Mouse (Mus musculus): Measurements from ENCODE around the gene Ezr. TPM values are rescaled to one million over a fixed set of nuclear protein-coding genes. Genes with fewer than 3 reads are reported as not detected.

Gene Ezr
- polyA plus RNA-seq, 1 experiment = 152 TPM

GRCm38 (mm10) chr17:6748779-6749464, 33.7 kb downstream of the Ezr start:
- TF ChIP-seq POLR2A (IDR thresholded peaks at IDR 0.05; ENCODE audit: low read depth, low read length) (no peak), CTCF (conservative IDR thresholded peaks at IDR 0.05; ENCODE audit: insufficient read depth, insufficient read length, low read depth, low read length) (no peak)

GRCm38 (mm10) chr17:6747478-6747877, 35.1 kb downstream of the Ezr start:
- H3K4me1 ChIP-seq (ENCODE audit: control insufficient read depth, insufficient read depth, low read length) = peaks cover 54% of the 10 kb centered on the region

More at GRCm38 (mm10) chr17:6748779-6749464, 33.7 kb downstream of the Ezr start:
- no peak overlapping the region for H3K4me3 ChIP-seq (ENCODE audit: insufficient read depth, low read depth, low read length)
- peak overlapping the region; percentile 77 for H3K27ac ChIP-seq (ENCODE audit: insufficient read depth, low read depth, low read length)
- DNase-seq = peak; percentile 53
- WGBS = 34% methylated on average over 17 of the region's 17 CpGs
- peaks cover 47% of the 10 kb centered on the region for H3K4me1 ChIP-seq (ENCODE audit: control insufficient read depth, insufficient read depth, low read length)
- no peaks in the 10 kb centered on the region for H3K27me3 ChIP-seq (replicated peaks; ENCODE audit: control insufficient read depth, insufficient read depth, low read length)
- peaks cover 13% of the 10 kb centered on the region for H3K36me3 ChIP-seq (ENCODE audit: control insufficient read depth, insufficient read depth, low read length)

DNA sequence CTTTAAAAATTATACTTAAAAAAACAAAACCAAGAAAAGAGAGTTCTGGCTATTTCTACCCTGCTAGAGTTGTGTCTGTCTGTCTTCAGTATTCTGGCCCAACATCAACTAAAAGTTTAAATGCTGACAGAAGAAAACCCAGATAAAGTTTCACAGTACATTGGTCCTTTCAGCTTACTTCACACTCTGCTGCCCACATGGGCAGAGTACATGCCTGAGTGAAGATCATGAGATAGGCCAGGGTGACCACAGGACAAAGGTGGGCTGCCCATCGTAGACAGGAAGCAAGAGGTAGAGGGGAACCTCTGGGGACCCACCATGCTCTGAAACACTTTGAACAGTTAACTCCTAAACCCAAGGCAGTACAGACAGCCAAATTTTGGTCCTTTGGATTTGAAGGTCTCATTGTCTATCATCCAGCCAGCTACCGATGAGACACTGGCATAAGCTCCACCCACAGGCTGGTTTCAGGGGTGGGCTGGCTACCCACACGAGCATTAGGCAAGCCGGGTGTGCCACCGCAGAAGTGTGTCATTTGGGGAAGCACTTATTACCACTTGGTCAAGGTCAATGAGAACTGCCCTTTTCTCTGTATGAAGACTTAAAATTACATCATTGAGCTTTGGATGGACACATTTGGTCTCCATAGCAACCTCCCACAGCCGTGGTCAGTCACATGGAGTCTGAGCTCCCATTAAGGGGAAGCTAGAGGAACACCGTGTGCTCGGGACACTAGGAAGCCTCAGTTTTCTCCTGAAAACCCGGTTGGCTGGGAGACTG, 35.9 kb downstream of the Ezr start:
- Histone ChIP-seq H3K27ac (ENCODE audit: insufficient read depth, low read depth, low read length) (peak overlapping the region; percentile 77), H3K4me3 (ENCODE audit: insufficient read depth, low read depth, low read length) (no peak overlapping the region), H3K27me3 (replicated peaks; ENCODE audit: control insufficient read depth, insufficient read depth, low read length) (no peaks in the 10 kb centered on the region), H3K36me3 (ENCODE audit: control insufficient read depth, insufficient read depth, low read length) (peaks cover 11% of the 10 kb centered on the region), H3K4me1 (ENCODE audit: control insufficient read depth, insufficient read depth, low read length) (peaks cover 50% of the 10 kb centered on the region)
- 32% methylated on average over 9 of the region's 9 CpGs for WGBS
- TF ChIP-seq CTCF (conservative IDR thresholded peaks at IDR 0.05; ENCODE audit: insufficient read depth, insufficient read length, low read depth, low read length) (no peak), POLR2A (IDR thresholded peaks at IDR 0.05; ENCODE audit: low read depth, low read length) (no peak)
- DNase-seq = peak; percentile 84

More at GRCm38 (mm10) chr17:6747478-6747877, 35.1 kb downstream of the Ezr start:
- Histone ChIP-seq H3K27me3 (replicated peaks; ENCODE audit: control insufficient read depth, insufficient read depth, low read length) (no peaks in the 10 kb centered on the region), H3K4me3 (ENCODE audit: insufficient read depth, low read depth, low read length) (no peak overlapping the region), H3K27ac (ENCODE audit: insufficient read depth, low read depth, low read length) (peak overlapping the region; percentile 77), H3K36me3 (ENCODE audit: control insufficient read depth, insufficient read depth, low read length) (peaks cover 13% of the 10 kb centered on the region)
- TF ChIP-seq POLR2A (IDR thresholded peaks at IDR 0.05; ENCODE audit: low read depth, low read length) (no peak), CTCF (conservative IDR thresholded peaks at IDR 0.05; ENCODE audit: insufficient read depth, insufficient read length, low read depth, low read length) (no peak)
- 29% methylated on average over 7 of the region's 7 CpGs for WGBS
- DNase-seq = no peak

GRCm38 (mm10) chr17:6745975-6746374, 36.6 kb downstream of the Ezr start:
- peaks cover 10% of the 10 kb centered on the region for H3K36me3 ChIP-seq (ENCODE audit: control insufficient read depth, insufficient read depth, low read length)
- TF ChIP-seq POLR2A (IDR thresholded peaks at IDR 0.05; ENCODE audit: low read depth, low read length) (no peak), CTCF (conservative IDR thresholded peaks at IDR 0.05; ENCODE audit: insufficient read depth, insufficient read length, low read depth, low read length) (no peak)
- DNase-seq = peak; percentile 72
- 27% methylated on average over 9 of the region's 9 CpGs for WGBS
- peak overlapping the region; percentile 68 for H3K27ac ChIP-seq (ENCODE audit: insufficient read depth, low read depth, low read length)
- H3K27me3 ChIP-seq (replicated peaks; ENCODE audit: control insufficient read depth, insufficient read depth, low read length) = no peaks in the 10 kb centered on the region
- H3K4me1 ChIP-seq (ENCODE audit: control insufficient read depth, insufficient read depth, low read length) = peaks cover 50% of the 10 kb centered on the region
- no peak overlapping the region for H3K4me3 ChIP-seq (ENCODE audit: insufficient read depth, low read depth, low read length)

- H3K4me3 ChIP-seq (ENCODE audit: insufficient read depth, low read depth, low read length) = no peak overlapping the region
- peaks cover 12% of the 10 kb centered on the region for H3K36me3 ChIP-seq (ENCODE audit: control insufficient read depth, insufficient read depth, low read length)
- WGBS = 36% methylated on average over 5 of the region's 5 CpGs
- H3K27me3 ChIP-seq (replicated peaks; ENCODE audit: control insufficient read depth, insufficient read depth, low read length) = no peaks in the 10 kb centered on the region
- no peak for DNase-seq
- H3K4me1 ChIP-seq (ENCODE audit: control insufficient read depth, insufficient read depth, low read length) = peaks cover 50% of the 10 kb centered on the region
- peak overlapping the region; percentile 68 for H3K27ac ChIP-seq (ENCODE audit: insufficient read depth, low read depth, low read length)
- TF ChIP-seq POLR2A (IDR thresholded peaks at IDR 0.05; ENCODE audit: low read depth, low read length) (no peak), CTCF (conservative IDR thresholded peaks at IDR 0.05; ENCODE audit: insufficient read depth, insufficient read length, low read depth, low read length) (no peak)
Observed at GRCm38 (mm10) chr17:6745503-6745902, 37.1 kb downstream of the Ezr start.

DNA sequence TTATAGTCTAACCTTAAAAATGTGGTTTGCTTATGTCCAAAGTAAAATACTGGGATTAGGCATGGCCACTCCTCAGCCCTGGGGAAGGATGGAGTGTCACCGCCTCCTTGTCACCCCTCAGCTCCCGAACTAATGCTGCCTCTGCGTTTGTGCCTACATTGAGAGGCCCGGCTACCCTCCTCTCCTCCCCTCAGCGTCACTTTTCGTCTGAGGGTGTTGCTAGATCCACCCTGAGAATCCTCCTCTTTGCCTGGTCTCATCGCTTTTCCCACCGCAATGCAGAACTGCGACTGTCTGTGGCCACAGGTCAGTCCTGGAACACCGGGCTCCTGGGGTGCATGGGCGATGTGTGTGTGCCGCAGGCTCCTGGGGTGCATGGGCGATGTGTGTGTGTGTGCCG, 37.7 kb downstream of the Ezr start:
- DNase-seq = no peak
- H3K27me3 ChIP-seq (replicated peaks; ENCODE audit: control insufficient read depth, insufficient read depth, low read length) = no peaks in the 10 kb centered on the region
- 80% methylated on average over 14 of the region's 14 CpGs for WGBS
- peaks cover 16% of the 10 kb centered on the region for H3K36me3 ChIP-seq (ENCODE audit: control insufficient read depth, insufficient read depth, low read length)
- no peak overlapping the region for H3K27ac ChIP-seq (ENCODE audit: insufficient read depth, low read depth, low read length)
- TF ChIP-seq POLR2A (IDR thresholded peaks at IDR 0.05; ENCODE audit: low read depth, low read length) = no peak
- H3K4me1 ChIP-seq (ENCODE audit: control insufficient read depth, insufficient read depth, low read length) = peaks cover 50% of the 10 kb centered on the region
- H3K4me3 ChIP-seq (ENCODE audit: insufficient read depth, low read depth, low read length) = no peak overlapping the region

GRCm38 (mm10) chr17:6744366-6744765, 38.2 kb downstream of the Ezr start:
- no peak overlapping the region for H3K27ac ChIP-seq (ENCODE audit: insufficient read depth, low read depth, low read length)
- TF ChIP-seq CTCF (conservative IDR thresholded peaks at IDR 0.05; ENCODE audit: insufficient read depth, insufficient read length, low read depth, low read length) = no peak
- no peak for TF ChIP-seq POLR2A (IDR thresholded peaks at IDR 0.05; ENCODE audit: low read depth, low read length)

More at GRCm38 (mm10) chr17:6744366-6744765, 38.2 kb downstream of the Ezr start:
- Histone ChIP-seq H3K4me3 (ENCODE audit: insufficient read depth, low read depth, low read length) (no peak overlapping the region), H3K4me1 (ENCODE audit: control insufficient read depth, insufficient read depth, low read length) (peaks cover 50% of the 10 kb centered on the region), H3K36me3 (ENCODE audit: control insufficient read depth, insufficient read depth, low read length) (peaks cover 20% of the 10 kb centered on the region), H3K27me3 (replicated peaks; ENCODE audit: control insufficient read depth, insufficient read depth, low read length) (no peaks in the 10 kb centered on the region)
- WGBS = 46% methylated on average over 9 of the region's 9 CpGs
- DNase-seq = no peak
